Mouse (Mus musculus) liver, postnatal 0 days (tissue): ENCODE data around the gene Armh2. TPM values are rescaled to one million over a fixed set of nuclear protein-coding genes. Genes with fewer than 3 reads are reported as not detected.

Source experiments
- ATAC-seq: fragments of 200-750 bp; cut with Nextera tagmentation; 2 replicates; pipeline ENCODE4 v1.8.0; 2017; ENCODE audit warnings: mild to moderate bottlenecking, moderate library complexity
- DNase-seq: peaks from one replicate; pipeline ENCODE4 v3.0.0-alpha.2; 2016
- H3K27ac ChIP-seq: fragments of 300-500 bp; sonication (generic); 2 replicates; pipeline ENCODE4 v1.5.1; 2014; ENCODE audit warnings: antibody characterized with exemption, moderate library complexity, mild to moderate bottlenecking, low read depth
- H3K27me3 ChIP-seq: fragments of 300-500 bp; sonication (generic); 2 replicates; pipeline ENCODE4 v1.6.1; 2014; ENCODE audit warnings: low read length, control low read depth, mixed read lengths; ENCODE audit not compliant: insufficient read depth
- H3K36me3 ChIP-seq: fragments of 300-500 bp; sonication (generic); replicated peaks from 2 replicates; pipeline ENCODE4 v1.6.1; 2014; ENCODE audit warnings: mild to moderate bottlenecking, control low read depth, low read length, moderate library complexity, mixed read lengths; ENCODE audit not compliant: insufficient read depth
- H3K4me1 ChIP-seq: fragments of 300-500 bp; sonication (generic); 2 replicates; pipeline ENCODE4 v1.6.1; 2014; ENCODE audit warnings: antibody characterized with exemption, mild to moderate bottlenecking, control low read depth; ENCODE audit not compliant: insufficient read depth
- H3K4me2 ChIP-seq: fragments of 300-500 bp; sonication (generic); 2 replicates; pipeline ENCODE4 v1.6.1; 2014; ENCODE audit warnings: low read depth, mild to moderate bottlenecking, low read length, moderate library complexity, mixed read lengths
- H3K4me3 ChIP-seq: fragments of 300-500 bp; sonication (generic); 2 replicates; pipeline ENCODE4 v1.5.1; 2014; ENCODE audit warnings: low read depth, low read length
- H3K9ac ChIP-seq: fragments of 300-500 bp; sonication (generic); replicated peaks from 2 replicates; pipeline ENCODE4 v1.6.1; 2014; ENCODE audit warnings: mild to moderate bottlenecking, moderate library complexity
- H3K9me3 ChIP-seq: fragments of 300-500 bp; sonication (generic); 2 replicates; pipeline ENCODE4 v1.6.1; 2016; ENCODE audit warnings: mild to moderate bottlenecking, control low read depth, low read length, mixed read lengths
- CTCF ChIP-seq: sonication (generic); IDR thresholded peaks from 2 replicates; pipeline ENCODE4 v1.5.1; 2016; ENCODE audit warnings: antibody characterized with exemption, low read depth
- EP300 ChIP-seq: IDR thresholded peaks from 2 replicates; pipeline ENCODE4 v1.6.1; 2016; ENCODE audit warnings: antibody characterized with exemption, low read depth, mild to moderate bottlenecking
- WGBS: fragments of 180-500 bp; shearing (Covaris S2); extraction: QIAGEN DNeasy Blood & Tissue Kit; methylation state at CpG from one replicate; pipeline ENCODE4 v1.1.7; 2014; ENCODE audit not compliant: insufficient replicate concordance; 5-methylcytosine and 5-hydroxymethylcytosine counted together
- polyA plus RNA-seq: library from polyadenylated mRNA; unstranded; fragments of >200 nt; fragmentation: Nextera tagmentation; extraction: Ambion mirVana; gene quantifications from 2 replicates; pipeline ENCODE4 v1.2.1, GENCODE M21; 2015

Gene Armh2
- polyA plus RNA-seq, 1 experiment from 2014 or later = not detected

DNA sequence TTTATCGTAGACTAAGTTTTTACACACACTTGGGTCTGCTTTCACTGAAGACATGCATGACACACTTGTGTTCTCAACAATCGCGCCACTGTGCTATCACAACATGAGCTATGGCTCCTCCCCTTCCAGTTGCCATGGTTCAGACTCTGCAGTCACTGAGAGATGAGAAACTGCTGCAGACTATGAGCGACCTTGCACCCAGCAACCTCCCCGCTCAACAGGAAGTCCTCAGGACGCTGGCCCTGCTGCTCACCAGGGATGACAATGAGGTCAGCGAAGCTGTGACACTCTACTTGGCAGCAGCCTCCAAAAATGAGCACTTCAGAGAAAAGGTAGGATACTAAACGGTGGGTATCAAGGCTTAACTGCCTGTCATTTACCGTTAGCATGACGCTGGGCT lies 19.5 kb upstream of the Armh2 start:
- no peaks in the 10 kb centered on the region for H3K9me3 ChIP-seq
- DNase-seq (no peak), ATAC-seq (no peak)

GRCm38 (mm10) chr13:24723699-24724394 lies 17.2 kb upstream of the Armh2 start:
- ATAC-seq (no peak), DNase-seq (no peak)
- Histone ChIP-seq H3K4me3 (no peak overlapping the region), H3K9ac (no peak overlapping the region), H3K4me2 (no peak overlapping the region), H3K27ac (no peak overlapping the region), H3K4me1 (no peaks in the 10 kb centered on the region), H3K27me3 (no peaks in the 10 kb centered on the region), H3K9me3 (no peaks in the 10 kb centered on the region), H3K36me3 (peaks cover 4% of the 10 kb centered on the region; the same call in 1 of the 2 replicates)
- 80% methylated on average over 8 of the region's 8 CpGs for WGBS
- no peak for TF ChIP-seq CTCF
- TF ChIP-seq EP300 = no peak

More for the DNA sequence above, 19.5 kb upstream of the Armh2 start:
- Histone ChIP-seq H3K27me3 (no peaks in the 10 kb centered on the region), H3K36me3 (peaks cover 6% of the 10 kb centered on the region; the same call in 1 of the 2 replicates), H3K4me2 (no peak overlapping the region), H3K9ac (no peak overlapping the region), H3K27ac (no peak overlapping the region), H3K4me1 (no peaks in the 10 kb centered on the region), H3K4me3 (no peak overlapping the region)
- TF ChIP-seq CTCF (no peak), EP300 (no peak)
- 75% methylated on average over 10 of the region's 10 CpGs for WGBS

DNA sequence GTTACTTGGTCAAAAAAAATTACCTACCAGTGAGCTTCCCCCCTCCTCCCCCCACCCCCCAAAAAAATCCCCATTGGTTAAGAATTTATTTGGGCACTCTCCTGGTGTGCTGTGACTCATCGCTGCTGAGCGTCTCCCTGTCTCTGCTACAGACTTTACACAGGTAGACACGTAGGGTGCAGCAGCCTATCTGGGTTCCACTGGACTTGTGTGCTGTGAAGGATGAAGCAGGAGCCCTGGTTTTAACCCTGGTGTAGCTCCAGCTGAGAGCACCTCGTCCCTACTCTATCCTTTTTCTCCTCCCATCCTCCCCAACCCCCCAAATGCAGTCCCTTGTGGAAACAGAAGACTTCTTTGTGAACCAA lies 16.7 kb upstream of the Armh2 start:
- H3K4me1 ChIP-seq = no peaks in the 10 kb centered on the region
- ATAC-seq (no peak), DNase-seq (no peak)
- H3K9me3 ChIP-seq = no peaks in the 10 kb centered on the region
- TF ChIP-seq EP300 (no peak), CTCF (no peak)
- H3K36me3 ChIP-seq = peaks cover 4% of the 10 kb centered on the region; the same call in 1 of the 2 replicates
- no peak overlapping the region for H3K9ac ChIP-seq
- 71% methylated on average over 4 of the region's 4 CpGs for WGBS
- no peak overlapping the region for H3K4me2 ChIP-seq
- no peak overlapping the region for H3K4me3 ChIP-seq
- H3K27ac ChIP-seq = no peak overlapping the region
- no peaks in the 10 kb centered on the region for H3K27me3 ChIP-seq

DNA sequence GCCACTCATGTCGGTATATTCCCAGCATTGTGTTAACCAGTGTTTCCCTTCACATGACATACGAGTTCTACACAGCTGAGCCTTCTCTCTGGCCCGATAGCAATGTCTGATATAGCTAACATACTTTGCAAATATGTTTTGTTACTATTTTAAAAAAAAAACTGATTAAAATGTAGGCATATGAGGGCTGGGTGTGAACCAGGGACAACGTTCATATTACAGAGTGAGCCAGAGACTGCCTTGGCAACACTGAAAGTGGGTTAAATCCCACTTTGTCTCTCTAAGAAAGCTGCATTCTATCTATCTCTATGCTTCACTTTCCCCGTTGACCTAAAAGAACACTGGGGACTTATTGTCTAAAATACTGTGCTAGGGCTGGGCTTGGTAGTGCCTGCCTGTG lies 11.9 kb upstream of the Armh2 start:
- H3K9me3 ChIP-seq = no peaks in the 10 kb centered on the region
- no peak for TF ChIP-seq CTCF
- no peak for TF ChIP-seq EP300
- DNase-seq (no peak), ATAC-seq (no peak)
- peaks cover 8% of the 10 kb centered on the region for H3K36me3 ChIP-seq
- H3K27ac ChIP-seq = no peak overlapping the region
- H3K9ac ChIP-seq = no peak overlapping the region
- WGBS = 85% methylated on average over 5 of the region's 5 CpGs
- H3K4me3 ChIP-seq = no peak overlapping the region
- H3K4me2 ChIP-seq = no peak overlapping the region
- H3K27me3 ChIP-seq = no peaks in the 10 kb centered on the region
- H3K4me1 ChIP-seq = no peaks in the 10 kb centered on the region

- TF ChIP-seq EP300 (no peak), CTCF (no peak)
Measured at GRCm38 (mm10) chr13:24734502-24734901, 6.5 kb upstream of the Armh2 start.

GRCm38 (mm10) chr13:24735608-24736131 lies 5.4 kb upstream of the Armh2 start:
- 70% methylated on average over 6 of the region's 6 CpGs for WGBS
- TF ChIP-seq CTCF = no peak
- no peak for TF ChIP-seq EP300
- H3K4me2 ChIP-seq = no peak overlapping the region
- H3K27me3 ChIP-seq = no peaks in the 10 kb centered on the region
- no peak overlapping the region for H3K4me3 ChIP-seq
- ATAC-seq = no peak
- H3K9ac ChIP-seq = no peak overlapping the region
- no peak overlapping the region for H3K27ac ChIP-seq
- no peaks in the 10 kb centered on the region for H3K9me3 ChIP-seq
- H3K4me1 ChIP-seq = no peaks in the 10 kb centered on the region
- H3K36me3 ChIP-seq = peaks cover 4% of the 10 kb centered on the region; the same call in 1 of the 2 replicates
- DNase-seq = no peak

More at GRCm38 (mm10) chr13:24734502-24734901, 6.5 kb upstream of the Armh2 start:
- H3K9ac ChIP-seq = no peak overlapping the region
- H3K36me3 ChIP-seq = peaks cover 4% of the 10 kb centered on the region; the same call in 1 of the 2 replicates
- H3K27me3 ChIP-seq = no peaks in the 10 kb centered on the region
- no peaks in the 10 kb centered on the region for H3K9me3 ChIP-seq
- no peak overlapping the region for H3K4me2 ChIP-seq
- H3K4me3 ChIP-seq = no peak overlapping the region
- H3K4me1 ChIP-seq = no peaks in the 10 kb centered on the region
- DNase-seq (no peak), ATAC-seq (no peak)
- 84% methylated on average over 5 of the region's 5 CpGs for WGBS
- no peak overlapping the region for H3K27ac ChIP-seq
